Mouse (Mus musculus): ENCODE measurements at regions not wholly inside any gene's neighbourhood (a gene's known extent, or its start where the extent isn't known, plus 50 kb on each side); places are given as distances from the start of the nearest gene placed in this dataset.

- DNase-seq (ENCODE audit: low read depth, low spot score): no peak
Observed at GRCm38 (mm10) chr10:17646391-17646790, 76.6 kb upstream of the Cited2 start.

- no peak for DNase-seq (ENCODE audit: low read depth, low spot score)
Observed at GRCm38 (mm10) chr10:17648077-17648476, 74.9 kb upstream of the Cited2 start.

DNA sequence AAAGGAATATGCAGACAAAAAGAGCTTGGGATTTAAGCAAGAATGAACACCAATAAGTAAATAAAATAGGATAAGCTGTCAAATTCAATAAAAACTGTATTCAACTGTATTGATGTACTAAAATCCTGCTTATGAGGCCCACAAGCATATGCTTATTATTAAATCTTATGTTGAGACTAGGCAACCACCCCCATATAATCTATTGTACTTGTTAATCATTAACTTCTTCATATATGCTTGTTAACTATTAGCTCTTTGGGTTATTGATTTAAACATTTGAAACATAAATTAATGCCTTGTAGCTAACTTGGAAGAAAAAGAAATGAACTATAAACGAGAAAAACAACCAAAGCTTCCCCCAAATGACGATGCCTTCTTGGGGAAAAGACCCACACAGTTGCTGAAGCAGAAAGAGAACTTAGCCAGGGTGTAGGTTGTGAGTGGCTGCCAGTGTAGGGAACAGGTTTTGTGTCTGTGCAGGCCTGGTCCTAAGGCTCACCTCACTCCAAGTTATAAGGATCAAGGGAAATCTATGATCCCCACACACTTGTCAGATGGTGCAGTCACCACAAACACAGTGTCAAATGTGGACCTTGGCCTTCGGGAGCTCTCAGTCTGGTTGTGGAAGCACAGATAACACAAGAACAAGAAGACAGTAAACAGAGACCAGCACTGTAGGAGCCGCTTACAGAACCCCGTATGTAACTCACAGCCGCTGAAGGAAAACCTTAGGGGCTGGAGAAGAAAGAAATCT, 71.8 kb upstream of the Cited2 start:
- no peak for DNase-seq (ENCODE audit: low read depth, low spot score)

- peak; percentile 9 for DNase-seq (ENCODE audit: low read depth, low spot score)
Observed at GRCm38 (mm10) chr10:17653325-17653724, 69.7 kb upstream of the Cited2 start.

- DNase-seq (ENCODE audit: low read depth, low spot score): no peak
Observed at GRCm38 (mm10) chr10:17653785-17654184, 69.2 kb upstream of the Cited2 start.

DNA sequence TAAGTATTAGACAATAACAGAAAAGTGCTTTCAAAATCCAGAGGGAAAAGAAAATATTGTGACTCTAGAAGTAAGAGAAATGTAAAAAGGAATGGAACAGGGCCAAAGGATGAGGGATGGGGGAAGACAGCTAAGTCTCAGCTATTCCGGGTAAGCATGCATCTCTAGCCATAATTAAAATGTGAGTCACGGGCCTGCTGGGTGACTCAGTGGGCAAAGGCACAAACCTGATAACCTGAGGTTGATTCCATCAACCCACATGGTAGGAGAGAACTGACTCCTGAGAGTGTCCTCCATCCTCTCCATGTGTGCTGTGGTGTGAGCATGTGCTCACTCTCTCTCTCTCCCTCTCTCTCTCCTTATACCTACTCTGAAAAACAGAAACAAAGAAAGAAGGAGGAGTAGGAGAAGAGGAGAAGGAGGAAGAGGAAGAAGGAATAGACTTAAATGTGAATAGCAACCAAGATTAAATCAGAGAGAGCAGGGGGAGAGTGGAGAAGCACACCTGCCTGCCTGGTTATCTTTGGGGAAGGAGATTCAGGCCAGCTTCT, 68.6 kb upstream of the Cited2 start:
- DNase-seq (ENCODE audit: low read depth, low spot score): no peak

GRCm38 (mm10) chr10:17655459-17656051, 67.5 kb upstream of the Cited2 start:
- no peak for DNase-seq (ENCODE audit: low read depth, low spot score)

- DNase-seq (ENCODE audit: low read depth, low spot score): no peak
Observed at GRCm38 (mm10) chr10:17656305-17656704, 66.7 kb upstream of the Cited2 start.

DNA sequence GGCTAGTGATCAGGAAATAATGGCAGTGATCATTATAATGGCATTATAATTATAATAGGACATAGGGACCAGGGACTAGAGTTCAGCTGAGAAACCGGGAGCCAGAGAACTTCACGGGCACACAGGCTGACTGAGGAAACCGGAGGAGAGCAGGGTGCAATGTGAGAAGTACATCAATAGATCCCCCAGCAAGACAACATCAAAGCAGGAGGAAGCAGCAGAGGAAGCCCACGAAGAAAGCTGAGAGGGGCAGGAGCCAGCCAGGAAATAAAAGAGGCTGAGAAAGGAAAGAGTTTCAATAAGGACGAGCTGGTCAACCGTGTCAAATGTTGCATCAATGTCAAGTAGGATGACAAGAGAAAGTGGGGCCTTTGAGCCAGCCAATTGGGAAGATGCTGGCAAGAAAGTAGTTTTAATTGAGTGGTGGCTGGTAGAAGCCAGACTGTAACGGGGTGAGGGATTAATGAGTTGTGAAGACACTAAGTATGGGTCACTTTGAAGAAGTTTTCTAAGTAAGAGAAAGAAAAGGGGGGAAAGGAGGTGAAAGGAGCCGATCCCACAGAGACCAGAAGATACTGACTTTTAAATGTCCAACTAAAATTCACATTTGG, 66.0 kb upstream of the Cited2 start:
- no peak for DNase-seq (ENCODE audit: low read depth, low spot score)

DNA sequence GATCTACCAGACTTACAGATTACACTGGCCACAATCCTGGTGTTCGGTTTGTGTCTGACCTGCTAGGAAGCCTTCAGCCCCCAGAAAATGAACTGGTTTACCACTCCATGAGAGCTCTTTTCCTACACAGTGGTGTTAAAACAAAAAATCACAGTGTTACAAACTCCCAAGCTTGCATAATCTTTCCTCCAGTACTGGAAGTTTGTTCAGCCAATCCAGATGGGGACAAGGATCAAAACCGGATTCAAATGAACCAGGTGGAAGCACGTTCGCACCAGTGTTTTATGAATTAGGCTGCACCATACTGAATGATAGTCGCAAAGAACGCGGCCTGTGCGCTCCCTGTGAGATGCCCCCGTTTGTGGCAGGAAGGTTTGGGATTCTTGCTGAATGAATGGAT, 63.4 kb upstream of the Cited2 start:
- no peak for DNase-seq (ENCODE audit: low read depth, low spot score)

DNA sequence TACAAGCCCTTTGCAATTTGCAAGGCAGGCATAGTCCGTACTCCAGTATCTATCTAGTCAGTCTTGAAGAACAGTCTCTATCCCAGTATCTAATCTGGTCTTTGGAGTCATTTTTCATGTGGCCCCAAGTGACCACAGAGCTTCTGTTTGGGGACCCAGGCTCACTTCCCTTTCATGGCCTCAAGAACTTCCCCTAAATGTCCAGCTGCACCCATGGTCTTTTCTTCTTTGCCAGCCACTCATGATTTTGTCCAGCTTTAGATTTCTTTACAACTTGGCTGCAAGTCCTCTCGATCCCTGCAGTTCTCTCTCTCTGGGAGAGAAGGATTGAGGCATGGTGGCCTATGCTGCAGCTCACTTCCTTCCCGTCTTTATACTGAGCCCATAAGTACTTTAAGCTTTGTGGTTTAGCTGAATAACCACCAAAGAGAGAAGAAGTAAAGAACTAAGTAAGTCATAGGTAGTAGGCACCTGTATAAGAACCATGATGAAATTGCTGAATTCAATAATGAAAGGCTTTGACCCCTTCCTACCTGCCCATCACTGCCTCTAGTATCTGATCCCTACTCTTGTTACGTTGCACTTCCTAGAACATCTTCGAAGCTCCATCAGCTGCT, 62.1 kb upstream of the Cited2 start:
- no peak for DNase-seq (ENCODE audit: low read depth, low spot score)

DNA sequence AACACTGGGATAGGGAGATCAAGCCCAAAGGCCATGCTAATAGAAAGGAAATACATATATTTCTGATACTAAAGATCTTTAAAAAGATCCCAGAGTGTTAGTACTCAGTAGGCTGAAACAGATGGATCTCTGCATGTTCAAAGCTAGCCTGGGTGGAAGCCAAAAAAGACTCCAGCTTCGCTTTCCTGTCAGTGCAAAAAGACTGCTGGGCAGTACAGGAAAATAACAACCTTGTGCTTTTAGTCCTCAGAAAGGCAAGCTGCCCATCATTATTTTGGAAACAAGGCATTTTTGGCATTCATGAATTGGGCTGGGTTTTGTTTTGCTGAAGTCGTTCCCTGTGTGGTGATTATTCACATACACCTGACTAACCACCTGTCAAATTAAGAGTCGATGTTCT, 56.9 kb upstream of the Cited2 start:
- DNase-seq (ENCODE audit: low read depth, low spot score): no peak

DNA sequence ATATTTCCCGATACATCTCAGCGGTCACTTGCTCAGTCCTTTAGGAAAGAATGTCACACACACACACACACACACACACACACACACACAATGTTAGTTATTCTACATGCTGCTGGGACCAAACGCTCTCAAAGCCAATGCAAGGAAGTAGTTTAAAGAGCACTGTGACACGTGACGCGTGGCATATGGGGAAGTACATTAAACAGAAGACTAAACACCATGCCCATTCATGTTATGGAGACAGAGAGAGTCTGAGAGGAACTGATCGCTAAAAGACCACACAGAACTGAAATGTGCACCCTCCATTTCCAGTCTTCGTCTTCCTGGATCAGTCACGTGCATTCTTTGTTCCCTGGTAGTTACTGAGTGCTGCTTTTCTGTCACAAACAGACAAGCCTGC, 53.6 kb upstream of the Cited2 start:
- DNase-seq (ENCODE audit: low read depth, low spot score): no peak

Measured in ES-CJ7 (cell line).